Mouse (Mus musculus): ENCODE measurements around the gene Osr1.

The Osr1 gene

GRCm38 (mm10) chr12:9584366-9585084, 14.6 kb downstream of the Osr1 start:
- in situ Hi-C loops (cut with MboI; ENCODE audit: unreplicated experiment in 2 of 2), result no loop called here

- in situ Hi-C loops (cut with MboI; ENCODE audit: unreplicated experiment in 2 of 2), result no loop called here
Measured at GRCm38 (mm10) chr12:9585085-9585453, 15.2 kb downstream of the Osr1 start.

GRCm38 (mm10) chr12:9587732-9588131, 17.8 kb downstream of the Osr1 start:
- in situ Hi-C loops (cut with MboI; ENCODE audit: unreplicated experiment in 2 of 2), result no loop called here

GRCm38 (mm10) chr12:9589561-9590134, 19.7 kb downstream of the Osr1 start:
- in situ Hi-C loops (cut with MboI; ENCODE audit: unreplicated experiment in 2 of 2), result no loop called here

GRCm38 (mm10) chr12:9591141-9591540, 21.2 kb downstream of the Osr1 start:
- in situ Hi-C loops (cut with MboI; ENCODE audit: unreplicated experiment in 2 of 2), result no loop called here

- in situ Hi-C loops (cut with MboI; ENCODE audit: unreplicated experiment in 2 of 2), result no loop called here
Measured at GRCm38 (mm10) chr12:9598219-9598618, 28.3 kb downstream of the Osr1 start.
